Mouse (Mus musculus): ENCODE results near the gene Zdhhc12. TPM values are rescaled to one million over a fixed set of nuclear protein-coding genes. Genes with fewer than 3 reads are reported as not detected.

The Zdhhc12 gene
- 3.4 TPM for polyA plus RNA-seq (2014; fragmentation: Illumina TruSeq; extraction: RNeasy Lipid Tissue Mini Kit (QIAGEN cat#74804); ENCODE audit: low read depth, low replicate concordance)

DNA sequence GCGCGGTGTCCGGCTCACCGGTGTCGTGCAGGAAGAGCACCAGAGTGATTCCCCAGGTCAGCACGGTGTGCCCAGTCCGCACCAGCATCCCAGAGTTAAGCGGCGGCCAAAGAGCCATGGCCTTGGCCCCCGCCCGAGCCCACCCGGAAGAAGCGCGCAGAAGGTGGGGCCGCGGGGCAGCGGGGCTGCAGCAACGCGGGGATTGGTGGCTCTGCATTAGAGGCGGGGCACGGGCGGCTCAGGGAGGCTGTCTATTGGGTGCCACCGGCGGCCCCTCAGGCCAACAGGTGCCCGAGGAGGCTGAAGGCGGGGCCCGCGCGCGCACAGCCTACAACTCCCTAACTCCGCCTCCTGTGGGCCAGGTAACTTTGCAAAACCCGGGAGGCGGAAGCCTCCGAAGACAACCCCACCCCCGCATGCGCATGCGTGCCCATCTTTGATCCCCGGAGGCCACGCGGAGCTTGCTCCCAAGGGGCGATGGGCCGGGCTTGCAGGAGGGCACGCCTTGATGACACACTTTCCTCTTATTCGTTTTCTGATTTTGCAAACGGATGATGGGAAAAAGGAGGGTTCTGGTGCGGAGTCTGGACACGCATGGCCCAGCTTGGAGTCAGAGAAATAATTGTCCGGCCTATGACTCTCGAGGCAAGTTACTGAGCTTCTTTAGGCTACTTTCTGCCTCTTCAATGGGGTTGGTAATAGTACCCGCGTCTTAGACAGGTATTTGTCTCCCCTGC is at the start of gene Zdhhc12:
Zdhhc12 (minus strand) TSS at position 178 of the 737 bp plus-strand sequence.

GRCm38 (mm10) chr2:30133613-30134377 is 40.3 kb upstream of the Zdhhc12 start, which contains the start of gene Tbc1d13:
TSS of gene Tbc1d13 (plus strand) at chr2:30133746.

GRCm38 (mm10) chr2:30124472-30125274 is 31.2 kb upstream of the Zdhhc12 start, which contains the start of gene Zer1:
TSS of gene Zer1 (minus strand) at chr2:30124585.

DNA sequence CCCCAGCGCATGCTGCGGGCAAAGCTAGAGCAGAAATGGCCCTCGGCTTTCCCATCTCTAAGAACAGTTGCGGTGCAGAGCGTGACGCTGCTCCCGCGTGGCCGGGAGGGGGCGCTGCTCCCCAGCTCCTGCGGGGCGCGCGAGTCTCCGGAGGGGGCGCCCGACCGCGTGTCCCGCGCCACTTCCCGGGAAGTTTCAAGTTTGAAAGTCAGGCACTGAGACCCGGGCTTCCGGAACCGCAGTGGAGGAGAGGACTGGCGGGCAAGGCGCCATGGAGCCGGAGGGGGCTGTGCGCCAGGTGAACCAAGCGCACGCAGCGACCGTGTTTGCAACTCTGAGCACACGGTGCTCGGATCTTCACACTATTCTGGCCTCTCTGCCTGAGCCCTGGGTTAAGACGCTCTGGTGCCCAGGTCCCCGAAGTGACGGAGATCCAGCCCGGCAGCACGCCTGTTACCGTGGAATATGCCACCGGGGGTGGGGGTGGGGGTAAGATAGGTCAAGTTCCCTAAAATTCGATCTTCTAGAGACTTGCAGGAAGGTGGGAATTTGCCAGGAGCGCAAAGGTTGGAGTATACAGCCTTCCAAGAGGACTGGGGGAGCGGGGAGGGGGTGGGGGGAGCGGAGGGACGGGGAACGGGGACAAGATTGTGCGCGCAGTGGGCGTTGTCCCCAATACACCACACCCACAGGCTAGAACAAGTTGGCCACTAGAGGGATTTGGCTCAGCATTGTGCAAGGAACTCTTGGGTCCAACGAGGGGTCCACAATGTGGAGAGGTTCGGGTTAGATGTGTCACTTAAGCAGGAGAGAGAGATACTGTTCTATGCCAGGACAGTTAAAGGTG is 15.7 kb downstream of the Zdhhc12 start, which contains the start of gene Pkn3:
Pkn3 (plus strand) TSS at position 183 of the 847 bp plus-strand sequence.

DNA sequence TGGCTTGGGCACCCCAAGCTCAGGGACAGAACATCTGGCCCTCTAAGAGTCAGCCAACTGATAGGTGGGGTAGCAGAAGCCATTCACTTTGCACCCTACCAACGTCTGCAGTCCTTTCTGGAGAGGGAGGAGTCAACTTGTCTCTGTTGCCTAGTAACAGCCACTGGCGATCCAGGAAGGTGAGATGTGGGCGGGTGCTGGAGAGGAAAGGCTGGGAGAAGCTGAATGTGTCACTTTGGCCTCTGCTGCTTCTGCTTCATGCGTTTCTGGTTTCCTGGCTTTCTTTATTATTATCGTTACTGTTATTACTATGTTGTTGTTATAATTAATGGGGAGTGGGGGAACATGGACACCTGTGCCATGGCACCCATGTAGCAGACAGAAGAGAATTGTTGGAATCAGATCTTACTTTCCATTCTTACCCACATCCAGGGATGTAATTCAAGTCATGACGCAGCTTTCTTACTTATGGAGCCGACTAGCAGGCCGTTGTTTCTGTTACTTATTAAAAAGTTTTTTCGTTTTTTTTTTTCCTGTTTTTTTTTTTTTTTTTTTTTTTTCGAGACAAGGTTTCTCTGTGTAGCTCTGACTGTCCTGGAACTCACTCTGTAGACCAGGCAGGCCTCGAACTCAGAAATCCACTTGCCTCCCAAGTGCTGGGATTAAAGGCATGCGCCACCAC is 36.1 kb downstream of the Zdhhc12 start, which contains the start of gene Set:
Set (plus strand) TSS at position 156 of the 682 bp plus-strand sequence.

DNA sequence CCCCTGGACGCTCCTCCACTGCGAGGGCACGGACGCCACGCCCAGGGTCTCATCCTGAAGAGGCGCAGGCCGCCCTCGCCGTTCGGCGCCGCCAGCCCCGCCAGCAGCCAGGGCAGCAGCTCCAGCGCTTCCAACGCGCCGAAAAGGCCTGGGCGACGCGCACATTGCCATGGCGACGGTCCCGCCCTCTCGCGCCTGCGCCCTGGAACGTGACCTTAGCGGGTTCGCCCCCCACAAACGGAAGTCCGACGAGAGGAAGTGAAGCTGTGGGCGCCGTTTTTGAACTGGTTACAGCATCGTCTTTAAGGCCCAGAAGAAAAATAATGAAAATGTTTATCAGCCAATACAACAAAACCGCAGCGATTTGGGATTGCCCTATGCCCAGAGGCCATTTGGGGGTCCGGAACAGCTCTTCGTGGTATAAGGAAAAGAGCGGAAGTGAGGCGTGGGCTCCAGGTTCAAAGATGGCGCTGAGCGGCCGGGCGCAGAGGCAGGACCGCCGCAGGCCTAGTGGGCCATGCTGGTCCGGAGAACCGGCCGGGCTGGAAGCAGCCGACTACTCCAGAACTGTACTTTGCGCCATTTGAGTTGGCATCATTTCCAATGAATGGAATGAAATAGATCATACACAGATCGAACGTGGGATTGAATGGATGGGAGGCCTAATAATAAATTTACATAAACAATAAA is 44.6 kb downstream of the Zdhhc12 start, which contains the start of gene Wdr34:
Wdr34 (minus strand) TSS at position 183 of the 690 bp plus-strand sequence.

Other genes starting within 250 kb of the Zdhhc12 start
- 1.7 TPM for gene Cercam, start 224.5 kb downstream of the Zdhhc12 start, polyA plus RNA-seq (2014; fragmentation: Illumina TruSeq; extraction: RNeasy Lipid Tissue Mini Kit (QIAGEN cat#74804); ENCODE audit: low read depth, low replicate concordance)
- 7.6 TPM for gene Odf2, start 204.4 kb downstream of the Zdhhc12 start, polyA plus RNA-seq (2014; fragmentation: Illumina TruSeq; extraction: RNeasy Lipid Tissue Mini Kit (QIAGEN cat#74804); ENCODE audit: low read depth, low replicate concordance)
- 12.3 TPM for gene Gle1, start 158.2 kb downstream of the Zdhhc12 start, polyA plus RNA-seq (2014; fragmentation: Illumina TruSeq; extraction: RNeasy Lipid Tissue Mini Kit (QIAGEN cat#74804); ENCODE audit: low read depth, low replicate concordance)
- gene Sptan1, start 128.1 kb downstream of the Zdhhc12 start, polyA plus RNA-seq (2014; fragmentation: Illumina TruSeq; extraction: RNeasy Lipid Tissue Mini Kit (QIAGEN cat#74804); ENCODE audit: low read depth, low replicate concordance), result 42.3 TPM
- 0.41 TPM for gene Wdr34, start 44.8 kb downstream of the Zdhhc12 start, polyA plus RNA-seq (2014; fragmentation: Illumina TruSeq; extraction: RNeasy Lipid Tissue Mini Kit (QIAGEN cat#74804); ENCODE audit: low read depth, low replicate concordance)
- 563 TPM for gene Set, start 36.3 kb downstream of the Zdhhc12 start, polyA plus RNA-seq (2014; fragmentation: Illumina TruSeq; extraction: RNeasy Lipid Tissue Mini Kit (QIAGEN cat#74804); ENCODE audit: low read depth, low replicate concordance)
- 0.17 TPM for gene Pkn3, start 16.0 kb downstream of the Zdhhc12 start, polyA plus RNA-seq (2014; fragmentation: Illumina TruSeq; extraction: RNeasy Lipid Tissue Mini Kit (QIAGEN cat#74804); ENCODE audit: low read depth, low replicate concordance)
- 2.3 TPM for gene Zer1, start 30.9 kb upstream of the Zdhhc12 start, polyA plus RNA-seq (2014; fragmentation: Illumina TruSeq; extraction: RNeasy Lipid Tissue Mini Kit (QIAGEN cat#74804); ENCODE audit: low read depth, low replicate concordance)
- gene Tbc1d13, start 40.1 kb upstream of the Zdhhc12 start, polyA plus RNA-seq (2014; fragmentation: Illumina TruSeq; extraction: RNeasy Lipid Tissue Mini Kit (QIAGEN cat#74804); ENCODE audit: low read depth, low replicate concordance), result 14.1 TPM
- gene Endog, start 77.8 kb upstream of the Zdhhc12 start, polyA plus RNA-seq (2014; fragmentation: Illumina TruSeq; extraction: RNeasy Lipid Tissue Mini Kit (QIAGEN cat#74804); ENCODE audit: low read depth, low replicate concordance), result not detected
- 1.9 TPM for gene Spout1, start 84.8 kb upstream of the Zdhhc12 start, polyA plus RNA-seq (2014; fragmentation: Illumina TruSeq; extraction: RNeasy Lipid Tissue Mini Kit (QIAGEN cat#74804); ENCODE audit: low read depth, low replicate concordance)
- 0.47 TPM for gene Kyat1, start 112.2 kb upstream of the Zdhhc12 start, polyA plus RNA-seq (2014; fragmentation: Illumina TruSeq; extraction: RNeasy Lipid Tissue Mini Kit (QIAGEN cat#74804); ENCODE audit: low read depth, low replicate concordance)
- 3.6 TPM for gene Lrrc8a, start 144.1 kb upstream of the Zdhhc12 start, polyA plus RNA-seq (2014; fragmentation: Illumina TruSeq; extraction: RNeasy Lipid Tissue Mini Kit (QIAGEN cat#74804); ENCODE audit: low read depth, low replicate concordance)
- not detected for gene Gm28035, start 146.9 kb upstream of the Zdhhc12 start, polyA plus RNA-seq (2014; fragmentation: Illumina TruSeq; extraction: RNeasy Lipid Tissue Mini Kit (QIAGEN cat#74804); ENCODE audit: low read depth, low replicate concordance)
- 1.8 TPM for gene Phyhd1, start 172.6 kb upstream of the Zdhhc12 start, polyA plus RNA-seq (2014; fragmentation: Illumina TruSeq; extraction: RNeasy Lipid Tissue Mini Kit (QIAGEN cat#74804); ENCODE audit: low read depth, low replicate concordance)
- not detected for gene Gm28038, start 187.4 kb upstream of the Zdhhc12 start, polyA plus RNA-seq (2014; fragmentation: Illumina TruSeq; extraction: RNeasy Lipid Tissue Mini Kit (QIAGEN cat#74804); ENCODE audit: low read depth, low replicate concordance)
- 11.3 TPM for gene Dolk, start 192.7 kb upstream of the Zdhhc12 start, polyA plus RNA-seq (2014; fragmentation: Illumina TruSeq; extraction: RNeasy Lipid Tissue Mini Kit (QIAGEN cat#74804); ENCODE audit: low read depth, low replicate concordance)
- 15.6 TPM for gene Nup188, start 192.7 kb upstream of the Zdhhc12 start, polyA plus RNA-seq (2014; fragmentation: Illumina TruSeq; extraction: RNeasy Lipid Tissue Mini Kit (QIAGEN cat#74804); ENCODE audit: low read depth, low replicate concordance)